Mouse (Mus musculus): ENCODE data around the gene Nap1l5.

The Nap1l5 gene

DNA sequence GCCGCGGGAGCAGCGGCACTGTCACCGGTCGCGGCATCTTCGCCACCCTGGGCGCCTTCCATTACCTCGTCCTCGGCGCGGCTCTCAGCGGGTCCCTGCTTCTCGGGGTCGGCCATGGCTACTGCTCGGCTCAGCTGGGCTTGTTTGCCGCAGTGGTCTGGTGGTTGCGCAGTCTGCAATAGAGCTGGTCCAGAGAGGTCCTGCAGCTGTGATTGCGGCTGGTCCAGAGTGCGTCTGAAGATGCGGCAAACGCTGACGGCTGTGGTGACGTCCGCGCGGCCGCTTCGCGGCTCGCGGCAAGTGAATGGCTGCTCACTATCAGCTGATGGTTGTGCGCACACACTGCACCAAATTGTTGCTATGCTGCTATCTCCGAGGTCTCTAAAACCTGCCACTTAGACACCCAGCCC is at the start of gene Nap1l5:
Gene Nap1l5 (minus strand): TSS at position 225 of the 410 bp plus-strand sequence.
- DNase-seq (ENCODE audit: low read depth, low spot score): no peak

DNA sequence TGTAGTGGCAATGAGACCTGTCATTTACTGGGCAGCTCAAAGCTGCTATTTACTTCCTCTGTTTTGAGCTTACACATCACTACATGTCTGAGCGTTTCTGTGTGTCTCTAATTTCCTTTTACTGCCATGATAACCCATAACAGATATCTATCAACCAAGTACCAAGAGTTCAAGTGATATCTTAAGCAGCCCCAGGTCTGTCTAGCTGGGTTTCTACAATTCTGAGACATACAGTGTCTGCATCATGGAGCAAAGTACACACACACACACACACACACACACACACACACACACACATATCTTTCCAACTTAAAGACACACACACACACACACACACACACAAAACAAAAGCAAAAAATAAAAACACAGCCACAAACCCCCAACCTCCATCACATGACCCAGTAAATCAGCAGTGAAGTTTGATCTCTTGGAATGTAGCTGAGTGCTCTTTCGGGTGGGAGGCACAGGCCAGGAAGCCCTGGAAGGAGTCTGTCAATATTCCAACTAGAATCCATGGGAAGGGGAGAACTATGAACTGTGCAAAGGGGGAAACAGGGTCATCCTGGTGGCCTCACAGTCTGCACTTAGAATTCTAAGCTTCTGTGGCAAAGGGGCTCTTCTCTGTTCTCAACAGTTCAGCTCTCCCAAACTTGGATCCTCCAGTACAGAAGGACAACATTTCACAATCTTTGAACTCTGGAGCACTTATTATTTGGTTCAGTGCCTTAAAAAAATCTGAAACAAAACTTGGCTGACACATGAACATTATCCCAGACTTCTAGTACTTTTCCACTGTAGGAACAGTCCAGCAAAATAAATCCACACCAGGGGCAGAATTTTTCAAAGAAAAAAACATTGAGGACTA is 44.5 kb upstream of the Nap1l5 start:
- DNase-seq (ENCODE audit: low read depth, low spot score): no peak

DNA sequence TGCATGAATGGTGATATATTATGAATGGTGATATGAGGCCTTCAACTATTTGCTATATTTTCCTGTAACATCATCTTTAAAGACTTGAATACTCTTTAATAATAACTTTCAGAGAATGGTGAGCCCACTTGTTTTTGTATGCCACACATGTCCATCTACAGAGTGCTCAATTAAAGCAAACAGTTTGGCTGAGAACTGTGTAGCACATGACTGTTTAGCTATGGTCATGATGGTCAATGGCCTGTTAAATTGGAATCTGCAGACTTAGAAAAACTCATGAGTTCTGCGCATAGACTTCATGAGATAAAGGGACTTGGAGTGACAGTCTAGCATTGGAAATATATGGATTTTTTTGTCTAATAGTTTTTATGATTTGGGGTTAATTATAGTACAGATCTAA is 43.5 kb upstream of the Nap1l5 start:
- DNase-seq (ENCODE audit: low read depth, low spot score): no peak

DNA sequence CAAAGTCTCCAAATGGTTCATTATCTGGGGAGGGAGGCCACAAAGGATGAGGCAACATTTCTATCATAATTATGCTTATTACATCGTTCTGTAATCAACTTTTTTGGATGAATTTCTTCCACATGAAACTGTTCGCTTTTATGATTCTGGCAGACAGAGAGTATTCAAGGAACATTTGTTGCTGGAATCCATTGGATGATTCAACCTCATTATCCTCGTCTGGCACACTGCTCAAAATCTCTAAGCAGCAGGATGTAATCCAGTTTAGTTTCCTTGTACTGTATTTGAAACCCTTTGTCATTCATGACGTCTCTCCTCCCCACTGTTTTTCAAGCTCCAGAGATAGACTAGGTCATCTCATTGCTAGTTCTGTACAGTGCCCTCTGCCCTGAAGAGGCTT is 40.0 kb upstream of the Nap1l5 start:
- no peak for DNase-seq (ENCODE audit: low read depth, low spot score)

DNA sequence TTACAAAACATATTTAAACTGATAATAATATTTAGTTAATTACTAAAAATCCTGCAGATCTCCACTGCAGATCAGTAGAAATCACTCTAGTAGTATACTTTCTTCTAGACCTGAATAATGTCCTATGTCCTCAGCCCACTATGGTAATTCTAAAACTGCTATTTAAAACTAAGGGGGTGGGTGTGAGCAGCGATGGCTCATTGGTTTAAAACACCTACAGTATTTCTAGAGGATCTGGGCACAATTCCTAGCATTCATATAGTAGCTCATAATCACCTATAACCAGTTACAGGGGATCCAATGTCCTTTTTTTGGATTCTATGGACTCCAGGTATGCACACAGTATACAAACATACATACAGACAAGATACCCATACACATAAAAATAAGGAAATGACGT is 39.4 kb upstream of the Nap1l5 start:
- DNase-seq (ENCODE audit: low read depth, low spot score): no peak

DNA sequence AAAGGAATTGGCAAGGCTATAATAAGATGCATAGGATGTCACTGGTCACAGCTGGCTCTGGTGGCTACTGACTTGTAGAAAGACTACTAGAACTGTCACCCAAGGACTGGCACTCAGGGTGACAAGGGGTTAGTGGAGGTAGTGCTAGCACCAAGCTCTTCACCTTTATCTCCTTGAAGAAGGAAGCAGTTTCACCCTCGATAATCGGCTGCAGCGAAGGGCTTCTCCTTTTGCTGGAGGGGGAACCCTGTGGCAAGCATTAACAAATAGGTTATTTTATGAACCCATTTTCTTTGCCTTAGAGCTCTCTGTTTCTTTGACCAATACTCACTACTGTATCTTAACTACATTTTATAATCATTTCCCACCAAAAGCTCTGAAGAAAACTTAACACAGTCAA is 37.1 kb upstream of the Nap1l5 start:
- DNase-seq (ENCODE audit: low read depth, low spot score): no peak

DNA sequence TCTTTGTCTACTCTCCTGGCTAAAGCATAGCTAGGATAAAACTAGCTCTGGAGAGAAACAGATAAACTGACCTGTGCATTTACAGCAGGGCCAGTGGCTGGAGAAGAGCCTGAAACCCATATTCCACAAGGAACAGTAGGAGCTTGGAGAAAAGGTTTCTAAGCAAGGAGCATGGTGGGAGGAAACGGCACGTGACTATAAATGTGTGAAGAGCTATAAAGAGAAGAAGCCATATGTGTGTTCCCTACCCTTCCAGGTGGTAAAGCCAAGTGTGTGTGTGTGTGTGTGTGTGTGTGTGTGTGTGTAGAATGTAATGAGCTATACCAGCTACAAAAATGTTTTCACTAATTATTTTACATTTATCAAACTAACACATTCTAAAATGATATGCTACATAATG is 35.4 kb upstream of the Nap1l5 start:
- DNase-seq (ENCODE audit: low read depth, low spot score): no peak

DNA sequence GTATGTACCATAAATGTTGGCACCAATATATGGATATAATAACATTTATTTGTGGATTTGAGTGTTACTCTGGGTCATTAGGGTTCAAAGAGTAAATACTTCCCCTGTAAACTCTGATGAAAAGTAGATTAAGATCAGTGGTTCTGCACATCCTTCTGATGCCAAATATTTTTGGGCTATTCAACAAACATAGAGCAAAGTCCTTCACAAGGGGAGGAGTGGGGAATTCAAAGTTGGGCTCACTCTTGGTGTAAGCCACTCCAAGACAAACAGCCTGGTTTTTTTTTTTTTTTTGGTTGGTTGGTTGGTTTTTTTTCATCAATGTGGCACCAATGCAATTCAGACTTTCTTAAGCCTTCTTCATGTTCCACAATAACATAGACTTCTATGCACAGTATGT is 30.9 kb upstream of the Nap1l5 start:
- no peak for DNase-seq (ENCODE audit: low read depth, low spot score)

DNA sequence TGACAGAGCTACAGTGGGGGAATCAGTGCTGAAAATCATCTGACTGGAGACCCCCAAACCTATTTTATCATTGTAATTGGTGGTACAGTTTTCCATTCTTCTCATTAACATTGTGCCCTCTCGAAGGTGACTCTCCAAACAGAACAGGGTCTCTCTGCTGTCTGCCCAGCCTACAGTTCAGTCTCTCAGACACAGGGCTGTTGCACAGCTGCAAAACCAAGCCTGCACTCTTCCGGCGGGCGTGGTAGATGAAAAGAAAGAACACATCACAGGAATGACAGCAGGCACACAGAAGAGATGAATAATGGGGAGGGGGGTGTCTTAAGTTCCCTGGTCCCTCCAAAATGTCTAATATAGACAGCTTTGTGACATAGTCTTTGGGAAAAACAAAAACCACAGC is 27.3 kb upstream of the Nap1l5 start:
- no peak for DNase-seq (ENCODE audit: low read depth, low spot score)

DNA sequence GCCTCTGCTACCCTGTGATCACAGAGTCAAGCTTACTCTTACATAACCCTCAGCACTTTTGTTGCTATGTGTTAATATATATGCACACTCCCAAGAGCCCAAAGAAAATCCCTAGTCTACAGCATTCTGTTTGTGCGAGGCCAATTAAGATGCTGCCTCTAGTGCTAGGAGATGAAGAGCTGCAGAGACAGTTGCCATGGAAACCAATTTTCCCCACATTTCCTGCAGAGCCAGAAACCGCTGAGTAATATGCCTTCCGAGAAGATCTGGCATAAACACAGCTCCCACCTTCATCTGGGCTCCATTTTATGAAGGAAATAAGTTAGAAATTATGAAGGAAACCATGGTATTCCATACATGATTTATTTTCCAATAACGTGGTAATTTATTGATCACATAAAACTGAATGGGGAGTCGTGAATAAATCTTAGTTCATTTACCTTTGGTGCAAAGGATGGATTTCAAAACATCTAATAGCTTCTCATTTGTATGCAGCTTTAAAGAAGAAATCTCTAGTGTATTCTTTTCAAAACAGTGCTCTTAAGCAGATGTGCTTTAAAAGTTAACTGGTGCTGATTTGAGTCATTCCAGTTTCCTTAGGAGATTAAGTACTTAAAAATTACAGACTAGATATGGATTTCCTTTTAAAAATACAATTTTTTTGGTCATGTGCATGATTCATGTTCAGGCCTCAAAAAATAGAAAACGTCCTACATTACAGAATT is 26.5 kb upstream of the Nap1l5 start:
- DNase-seq (ENCODE audit: low read depth, low spot score): no peak

DNA sequence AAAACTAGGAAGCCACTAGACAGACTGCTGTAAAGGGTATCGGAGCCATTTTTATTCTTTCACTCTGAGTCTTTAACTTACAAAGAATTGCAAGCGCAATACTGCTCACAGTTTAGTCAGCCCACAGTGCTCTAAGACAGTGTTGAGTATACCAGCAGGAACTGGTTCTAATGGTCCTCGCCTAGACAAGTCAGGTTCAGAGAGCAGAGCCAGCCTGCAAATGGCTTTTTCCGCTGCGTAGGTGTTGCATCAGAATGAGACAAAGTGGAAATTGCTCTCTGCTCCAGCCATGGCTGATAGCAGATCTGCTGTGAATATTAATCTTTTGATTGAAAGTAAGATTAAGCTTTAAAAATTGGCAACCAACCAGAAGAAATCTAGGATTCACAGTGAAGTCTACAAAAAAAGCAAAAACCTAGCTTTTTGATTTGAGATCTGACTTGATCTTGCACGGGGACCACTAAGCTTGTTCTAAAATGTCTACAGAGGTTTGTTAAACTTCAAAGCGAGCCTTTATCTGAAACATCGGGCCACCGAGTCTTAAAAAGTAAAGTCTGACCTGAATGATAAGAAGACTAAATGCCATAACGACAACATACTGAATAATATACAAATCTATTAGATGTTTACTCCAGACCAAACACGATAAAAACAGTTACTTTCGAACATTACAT is 25.8 kb upstream of the Nap1l5 start:
- DNase-seq (ENCODE audit: low read depth, low spot score): no peak

DNA sequence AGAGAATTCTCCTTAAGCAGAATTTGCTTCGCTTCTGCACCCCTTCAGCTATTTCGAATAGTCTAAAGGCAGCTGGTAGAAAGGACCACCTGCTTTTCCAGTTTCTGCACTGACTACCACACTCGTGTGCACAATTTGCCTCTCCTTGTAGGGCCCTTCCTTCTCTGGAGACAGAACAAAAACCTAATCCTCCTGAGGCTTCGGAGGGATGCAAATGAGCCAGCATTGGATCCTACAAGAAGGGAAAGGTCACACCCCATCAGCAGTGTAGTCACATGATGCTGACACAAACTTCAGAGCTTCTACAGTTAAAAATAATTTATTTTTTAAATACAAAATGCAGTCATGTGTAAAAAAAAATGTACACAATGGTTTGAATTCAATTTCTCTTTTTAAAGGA is 24.3 kb upstream of the Nap1l5 start:
- no peak for DNase-seq (ENCODE audit: low read depth, low spot score)

DNA sequence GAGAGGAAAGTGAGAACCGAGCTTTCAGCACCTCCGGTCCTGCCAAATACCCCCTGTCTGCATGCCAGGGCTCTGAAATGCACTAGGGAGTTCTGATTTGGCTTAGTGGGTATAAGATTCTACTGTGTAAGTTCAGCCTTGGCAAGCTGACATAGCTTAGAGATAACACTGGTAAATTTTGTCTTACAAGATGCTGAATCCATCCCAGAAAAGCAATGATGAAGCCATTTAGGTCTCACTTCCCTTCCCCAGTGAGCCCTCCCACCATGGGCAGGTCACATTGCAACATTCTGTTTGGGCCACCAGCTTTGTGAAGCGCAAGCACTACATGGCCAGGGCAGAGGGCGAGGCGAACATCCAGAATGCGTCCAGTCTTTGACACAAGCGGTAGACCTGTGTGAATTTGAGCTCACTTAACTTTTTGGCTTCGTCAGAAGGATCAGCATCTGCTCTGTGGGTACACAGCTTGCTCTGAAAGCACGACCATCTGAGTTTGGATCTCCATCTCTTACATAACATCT is 23.1 kb upstream of the Nap1l5 start:
- DNase-seq (ENCODE audit: low read depth, low spot score): no peak

DNA sequence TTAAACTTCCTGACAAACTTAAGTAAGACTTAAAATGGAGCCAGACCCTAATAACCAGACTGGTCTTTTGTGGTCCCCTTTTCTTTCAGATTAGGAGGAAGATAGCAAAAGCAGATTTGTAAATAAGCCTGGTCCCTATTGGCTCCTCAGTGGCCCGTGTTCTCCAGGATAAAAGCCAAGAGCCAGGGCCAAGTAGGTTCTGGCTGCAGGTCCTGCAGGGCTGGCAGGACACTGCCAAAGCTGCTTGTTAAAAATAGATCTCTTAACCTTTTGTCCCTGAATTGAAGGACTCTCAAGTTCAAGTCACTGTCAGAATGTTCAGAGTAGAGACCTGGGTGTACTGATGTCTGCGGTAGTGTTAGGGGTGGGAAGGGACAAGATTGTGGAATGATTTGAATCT is 21.0 kb upstream of the Nap1l5 start:
- DNase-seq (ENCODE audit: low read depth, low spot score): no peak

DNA sequence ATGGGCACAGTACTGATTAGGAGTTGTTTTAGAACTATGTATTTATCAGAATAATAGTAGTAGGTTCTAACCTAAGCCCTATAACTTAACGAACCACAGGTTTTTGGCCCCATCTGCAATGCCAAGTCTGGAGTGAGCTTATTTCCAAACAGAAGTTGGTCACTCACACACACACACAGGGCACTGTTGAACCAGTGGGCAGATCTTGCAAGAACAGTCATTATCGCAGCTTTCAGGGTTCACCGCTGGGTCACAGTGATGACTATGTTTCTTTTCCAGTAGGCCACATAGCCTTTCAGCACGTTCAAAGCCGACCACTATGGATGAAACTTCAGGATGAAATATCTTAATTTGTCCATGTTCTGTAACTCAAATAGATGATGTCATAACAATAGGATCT is 15.6 kb upstream of the Nap1l5 start:
- no peak for DNase-seq (ENCODE audit: low read depth, low spot score)

DNA sequence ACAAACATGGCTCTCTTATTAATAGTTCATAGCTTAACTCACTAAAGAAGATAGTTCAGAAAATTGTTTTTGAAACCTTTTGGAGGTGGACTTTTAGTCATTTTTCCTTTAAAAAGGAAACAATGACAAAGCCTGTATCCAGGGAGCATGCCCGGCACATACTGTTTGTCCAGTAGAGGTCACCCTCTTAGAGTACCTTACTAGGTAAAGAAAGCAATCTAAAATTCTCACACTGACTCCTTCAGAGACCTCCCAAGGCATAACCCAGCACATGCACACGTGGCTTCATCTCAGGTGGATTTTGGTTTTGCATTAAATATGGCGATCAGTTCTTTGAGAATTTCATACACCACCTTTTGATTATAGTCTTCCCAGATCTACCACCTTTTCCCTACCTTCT is 14.7 kb upstream of the Nap1l5 start:
- no peak for DNase-seq (ENCODE audit: low read depth, low spot score)

DNA sequence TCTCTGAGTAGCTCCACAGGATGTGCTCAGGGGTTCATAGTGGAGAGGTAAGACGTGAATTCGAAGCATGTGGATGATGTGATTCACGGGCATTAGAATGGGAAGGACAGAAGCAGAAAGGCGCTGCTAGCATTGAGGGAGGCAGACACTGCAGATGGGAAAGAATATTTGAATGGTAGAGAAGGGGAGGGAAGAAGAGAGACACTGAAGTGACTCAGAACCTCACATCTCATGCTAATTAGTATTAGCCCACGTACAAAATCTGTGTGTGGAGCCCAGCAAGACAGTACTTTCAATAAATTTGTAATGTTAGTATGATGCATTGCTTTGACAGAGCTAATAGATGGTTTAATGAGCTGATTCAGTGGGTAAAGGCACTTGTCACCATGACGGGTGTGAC is 13.9 kb upstream of the Nap1l5 start:
- DNase-seq (ENCODE audit: low read depth, low spot score): no peak

DNA sequence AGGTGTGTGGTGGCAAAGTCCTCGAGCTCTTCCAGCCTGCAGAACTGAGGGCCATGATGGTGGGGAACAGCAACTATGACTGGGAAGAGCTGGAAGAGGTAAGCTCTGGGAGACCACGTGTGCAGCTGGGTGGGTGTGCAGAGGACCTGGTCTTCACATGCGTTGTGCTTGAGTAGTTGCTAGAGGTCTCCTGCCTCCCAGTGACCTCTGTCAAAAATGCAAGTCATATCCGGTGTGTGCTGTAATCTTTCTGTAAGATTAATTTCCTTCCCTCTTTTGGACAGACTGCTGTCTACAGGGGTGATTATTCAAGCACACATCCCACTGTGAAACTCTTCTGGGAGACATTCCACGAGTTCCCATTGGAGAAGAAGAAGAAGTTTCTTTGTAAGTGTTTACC is 9.6 kb upstream of the Nap1l5 start:
- DNase-seq (ENCODE audit: low read depth, low spot score): no peak

DNA sequence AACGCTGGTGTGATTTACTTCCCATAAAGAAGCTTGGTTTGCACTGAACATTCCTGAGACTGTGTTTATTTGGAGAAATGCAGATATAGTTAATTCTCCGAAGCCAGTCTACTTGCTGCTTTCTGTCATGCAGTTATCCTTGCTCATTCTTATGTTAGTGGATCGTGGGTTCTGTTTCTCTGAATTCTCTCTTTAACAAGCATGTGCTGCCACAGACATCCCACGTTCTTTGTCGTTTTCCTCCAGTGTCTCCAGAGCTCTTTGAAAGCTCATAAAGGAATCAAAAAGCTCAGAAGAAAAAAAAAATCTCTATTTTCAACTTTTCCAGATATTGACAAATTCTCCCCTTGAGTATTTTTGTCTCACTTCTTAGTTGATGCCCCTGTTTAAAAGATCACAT is 7.1 kb upstream of the Nap1l5 start:
- DNase-seq (ENCODE audit: low read depth, low spot score): no peak

DNA sequence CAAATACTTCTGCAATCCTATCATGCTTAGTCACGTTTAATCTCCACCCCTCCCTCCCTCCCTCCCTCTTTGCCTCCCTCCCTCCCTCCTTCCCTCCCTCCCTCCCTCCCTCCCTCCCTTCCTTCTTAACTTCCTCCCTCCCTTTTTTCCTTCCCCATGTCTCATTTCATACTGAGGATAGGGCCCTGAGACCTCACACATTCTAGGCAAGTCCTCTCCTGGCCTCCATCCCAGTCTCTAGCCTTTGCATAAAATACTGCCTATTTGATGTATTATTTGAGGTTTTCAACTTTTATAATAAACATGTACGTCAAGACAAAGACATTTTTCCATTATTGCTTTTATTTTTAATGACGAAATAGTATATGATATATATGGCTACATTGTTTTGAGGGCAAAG is 6.7 kb upstream of the Nap1l5 start:
- DNase-seq (ENCODE audit: low read depth, low spot score): no peak

DNA sequence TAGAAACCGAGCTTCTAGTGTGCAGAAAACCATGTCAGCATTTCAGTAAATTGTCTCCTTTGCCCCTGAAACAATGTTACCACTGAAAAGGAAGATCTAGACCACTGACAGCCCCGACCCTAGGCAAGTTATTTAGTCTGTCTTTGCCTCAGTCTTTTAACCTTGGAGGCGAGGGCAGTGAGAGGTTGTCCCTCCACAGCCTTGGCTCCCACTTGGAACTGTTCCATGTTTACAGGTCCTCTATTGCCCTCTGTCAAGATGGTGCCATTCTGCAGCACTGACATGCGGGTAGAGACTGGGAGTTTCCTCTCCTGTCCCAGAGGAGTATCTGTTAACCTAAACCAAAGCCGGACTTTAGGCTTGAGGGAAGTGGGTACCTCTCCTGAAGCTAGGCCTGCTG is 6.0 kb upstream of the Nap1l5 start:
- DNase-seq (ENCODE audit: low read depth, low spot score): no peak

DNA sequence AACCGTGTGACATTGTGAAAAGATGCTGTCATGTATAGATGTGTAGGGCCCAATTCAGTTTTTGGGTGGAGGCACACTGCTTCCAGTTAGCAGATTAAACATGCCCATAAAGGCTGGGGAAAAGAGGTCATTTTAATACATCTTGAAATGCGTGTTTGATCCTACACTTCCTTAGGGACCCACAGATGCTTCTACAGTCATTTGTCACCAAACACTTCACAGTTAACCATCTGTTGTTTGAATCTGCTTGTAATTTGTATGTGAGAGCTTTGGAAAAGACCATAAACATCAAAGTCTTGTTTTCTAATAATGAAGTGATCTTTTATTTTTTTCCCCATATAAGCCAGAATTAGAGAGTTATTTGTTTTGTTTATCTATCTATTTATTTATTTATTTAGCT is 915 bp upstream of the Nap1l5 start:
- DNase-seq (ENCODE audit: low read depth, low spot score): no peak

Measured in CD4-positive, CD25-positive, alpha-beta regulatory T cell, adult 2 months (primary cell).